Mouse (Mus musculus): ENCODE data around the gene Sp8. TPM values are rescaled to one million over a fixed set of nuclear protein-coding genes. Genes with fewer than 3 reads are reported as not detected.

Sp8 gene
- polyA plus RNA-seq, 1 experiment, result 1.2 TPM

GRCm38 (mm10) chr12:118842671-118843411, 3.3 kb upstream of the Sp8 start:
- Histone ChIP-seq H3K4me2 (ENCODE audit: low read depth) (no peak overlapping the region), H3K79me2 (ENCODE audit: control insufficient read depth, insufficient read depth) (no peaks in the 10 kb centered on the region), H3K36me3 (ENCODE audit: control insufficient read depth, insufficient read depth) (no peaks in the 10 kb centered on the region), H3K27me3 (ENCODE audit: control insufficient read depth, insufficient read depth, insufficient read length) (no peaks in the 10 kb centered on the region), H3ac (ENCODE audit: control insufficient read depth, insufficient read length) (no peak overlapping the region), H3K4me3 (no peak overlapping the region)
- no peak for TF ChIP-seq CEBPB (IDR thresholded peaks at IDR 0.05; ENCODE audit: insufficient read depth, poor library complexity, severe bottlenecking)
- no peak for TF ChIP-seq USF1 (IDR thresholded peaks at IDR 0.05; ENCODE audit: low read depth)
- TF ChIP-seq MAX (IDR thresholded peaks at IDR 0.05; ENCODE audit: low read depth), result no peak
- no peak for TF ChIP-seq SRF (IDR thresholded peaks at IDR 0.05; ENCODE audit: control insufficient read depth, insufficient read length, low read depth)
- TF ChIP-seq E2F4 (IDR thresholded peaks at IDR 0.05; ENCODE audit: insufficient read depth), result no peak
- no peak for TF ChIP-seq TCF3 (IDR thresholded peaks at IDR 0.05; ENCODE audit: insufficient read length, low read depth)
- no peak for TF ChIP-seq REST (IDR thresholded peaks at IDR 0.05; ENCODE audit: insufficient read depth, insufficient read length)
- no peak for TF ChIP-seq MYOG (IDR thresholded peaks at IDR 0.05; ENCODE audit: control insufficient read depth in 1 of 3, insufficient read depth in 1 of 3, insufficient read length in 2 of 3, low read depth in 2 of 3)
- no peak for TF ChIP-seq POLR2A (IDR thresholded peaks at IDR 0.05; ENCODE audit: insufficient read length, low read depth)
- no peak for TF ChIP-seq MYOD1 (IDR thresholded peaks at IDR 0.05; ENCODE audit: control insufficient read depth in 1 of 3, insufficient read length in 2 of 3, low read depth in 2 of 3)
- TF ChIP-seq TCF12 (IDR thresholded peaks at IDR 0.05; ENCODE audit: insufficient read depth, poor library complexity, severe bottlenecking), result no peak
- TF ChIP-seq POLR2AphosphoS2 (IDR thresholded peaks at IDR 0.05; ENCODE audit: insufficient read length, low read depth), result no peak

GRCm38 (mm10) chr12:118844111-118844510, 2.0 kb upstream of the Sp8 start:
- H3K79me2 ChIP-seq (ENCODE audit: control insufficient read depth, insufficient read depth), result no peaks in the 10 kb centered on the region
- H3ac ChIP-seq (ENCODE audit: control insufficient read depth, insufficient read length), result no peak overlapping the region
- no peak overlapping the region for H3K4me2 ChIP-seq (ENCODE audit: low read depth)
- no peaks in the 10 kb centered on the region for H3K36me3 ChIP-seq (ENCODE audit: control insufficient read depth, insufficient read depth)
- no peak overlapping the region for H3K4me3 ChIP-seq
- TF ChIP-seq CEBPB (IDR thresholded peaks at IDR 0.05; ENCODE audit: insufficient read depth, poor library complexity, severe bottlenecking) (no peak), POLR2A (IDR thresholded peaks at IDR 0.05; ENCODE audit: insufficient read length, low read depth) (no peak), TCF3 (IDR thresholded peaks at IDR 0.05; ENCODE audit: insufficient read length, low read depth) (no peak), MYOG (IDR thresholded peaks at IDR 0.05; ENCODE audit: control insufficient read depth in 1 of 3, insufficient read depth in 1 of 3, insufficient read length in 2 of 3, low read depth in 2 of 3) (no peak), MYOD1 (IDR thresholded peaks at IDR 0.05; ENCODE audit: control insufficient read depth in 1 of 3, insufficient read length in 2 of 3, low read depth in 2 of 3) (no peak), E2F4 (IDR thresholded peaks at IDR 0.05; ENCODE audit: insufficient read depth) (no peak), MAX (IDR thresholded peaks at IDR 0.05; ENCODE audit: low read depth) (no peak), SRF (IDR thresholded peaks at IDR 0.05; ENCODE audit: control insufficient read depth, insufficient read length, low read depth) (no peak), USF1 (IDR thresholded peaks at IDR 0.05; ENCODE audit: low read depth) (no peak), POLR2AphosphoS2 (IDR thresholded peaks at IDR 0.05; ENCODE audit: insufficient read length, low read depth) (no peak), REST (IDR thresholded peaks at IDR 0.05; ENCODE audit: insufficient read depth, insufficient read length) (no peak), TCF12 (IDR thresholded peaks at IDR 0.05; ENCODE audit: insufficient read depth, poor library complexity, severe bottlenecking) (no peak)
- no peaks in the 10 kb centered on the region for H3K27me3 ChIP-seq (ENCODE audit: control insufficient read depth, insufficient read depth, insufficient read length)

GRCm38 (mm10) chr12:118844841-118845240, 1.3 kb upstream of the Sp8 start:
- no peak overlapping the region for H3K4me2 ChIP-seq (ENCODE audit: low read depth)
- TF ChIP-seq MYOD1 (IDR thresholded peaks at IDR 0.05; ENCODE audit: control insufficient read depth in 1 of 3, insufficient read length in 2 of 3, low read depth in 2 of 3), result no peak
- no peak for TF ChIP-seq TCF3 (IDR thresholded peaks at IDR 0.05; ENCODE audit: insufficient read length, low read depth)
- no peak for TF ChIP-seq POLR2A (IDR thresholded peaks at IDR 0.05; ENCODE audit: insufficient read length, low read depth)
- TF ChIP-seq POLR2AphosphoS2 (IDR thresholded peaks at IDR 0.05; ENCODE audit: insufficient read length, low read depth), result no peak
- TF ChIP-seq E2F4 (IDR thresholded peaks at IDR 0.05; ENCODE audit: insufficient read depth), result no peak
- no peak for TF ChIP-seq SRF (IDR thresholded peaks at IDR 0.05; ENCODE audit: control insufficient read depth, insufficient read length, low read depth)
- no peak for TF ChIP-seq TCF12 (IDR thresholded peaks at IDR 0.05; ENCODE audit: insufficient read depth, poor library complexity, severe bottlenecking)
- no peak for TF ChIP-seq USF1 (IDR thresholded peaks at IDR 0.05; ENCODE audit: low read depth)
- TF ChIP-seq REST (IDR thresholded peaks at IDR 0.05; ENCODE audit: insufficient read depth, insufficient read length), result no peak
- no peak for TF ChIP-seq MYOG (IDR thresholded peaks at IDR 0.05; ENCODE audit: control insufficient read depth in 1 of 3, insufficient read depth in 1 of 3, insufficient read length in 2 of 3, low read depth in 2 of 3)
- no peak for TF ChIP-seq MAX (IDR thresholded peaks at IDR 0.05; ENCODE audit: low read depth)
- TF ChIP-seq CEBPB (IDR thresholded peaks at IDR 0.05; ENCODE audit: insufficient read depth, poor library complexity, severe bottlenecking), result no peak
- no peaks in the 10 kb centered on the region for H3K27me3 ChIP-seq (ENCODE audit: control insufficient read depth, insufficient read depth, insufficient read length)
- H3ac ChIP-seq (ENCODE audit: control insufficient read depth, insufficient read length), result no peak overlapping the region
- H3K79me2 ChIP-seq (ENCODE audit: control insufficient read depth, insufficient read depth), result no peaks in the 10 kb centered on the region
- H3K4me3 ChIP-seq, result no peak overlapping the region
- H3K36me3 ChIP-seq (ENCODE audit: control insufficient read depth, insufficient read depth), result no peaks in the 10 kb centered on the region

GRCm38 (mm10) chr12:118845351-118845750, 778 bp upstream of the Sp8 start:
- Histone ChIP-seq H3K27me3 (ENCODE audit: control insufficient read depth, insufficient read depth, insufficient read length) (no peaks in the 10 kb centered on the region), H3K79me2 (ENCODE audit: control insufficient read depth, insufficient read depth) (no peaks in the 10 kb centered on the region)
- TF ChIP-seq POLR2A (IDR thresholded peaks at IDR 0.05; ENCODE audit: insufficient read length, low read depth) (no peak), USF1 (IDR thresholded peaks at IDR 0.05; ENCODE audit: low read depth) (no peak)

More at GRCm38 (mm10) chr12:118845351-118845750, 778 bp upstream of the Sp8 start:
- no peak overlapping the region for H3ac ChIP-seq (ENCODE audit: control insufficient read depth, insufficient read length)
- H3K4me2 ChIP-seq (ENCODE audit: low read depth), result no peak overlapping the region
- H3K4me3 ChIP-seq, result no peak overlapping the region
- no peaks in the 10 kb centered on the region for H3K36me3 ChIP-seq (ENCODE audit: control insufficient read depth, insufficient read depth)
